Mouse (Mus musculus) megakaryocyte, embryonic 14.5 days (primary cell): ENCODE measurements around the gene 5730596B20Rik.

ENCODE experiments used
- FLI1 ChIP-seq: IDR thresholded peaks from 2 replicates; pipeline ENCODE4 v1.6.1; 2012; ENCODE audit warnings: low read length, inconsistent platforms, mixed read lengths
- GATA1 ChIP-seq: IDR thresholded peaks from 3 replicates; pipeline ENCODE4 v1.6.1; 2012; ENCODE audit warnings: mixed read lengths, low read length, inconsistent platforms, borderline replicate concordance

DNA sequence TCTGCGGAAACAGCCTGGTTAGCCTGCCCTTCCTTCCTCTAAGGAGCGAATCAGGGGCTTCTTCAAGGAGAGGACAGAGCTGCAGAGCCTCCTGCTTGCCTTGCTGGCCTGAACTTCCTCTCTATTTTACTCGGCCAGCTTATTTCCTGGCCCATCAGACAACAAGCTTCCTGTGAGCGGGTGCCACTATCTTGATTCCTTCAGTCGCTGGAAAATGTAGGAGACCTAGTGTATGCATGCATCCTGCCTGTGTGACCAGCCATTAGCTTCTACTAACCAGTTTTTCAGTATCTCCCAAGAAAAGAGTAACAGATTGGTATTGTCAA lies 6.4 kb upstream of the 5730596B20Rik start:
- no peak for TF ChIP-seq GATA1
- TF ChIP-seq FLI1: no peak
